15 mouse cellular contexts compared by ENCODE assay signal in genomic region chr19:41109496-41109895, GRCm38 (mm10). TPM values are rescaled to one million over a fixed set of nuclear protein-coding genes. Genes with fewer than 3 reads are reported as not detected.
DNase-seq lines count a peak whose midpoint lies in the region; ATAC-seq and TF ChIP-seq lines count a peak whose summit lies in the region.
"Had no signal": no experiment of that assay in that cellular context is flagged by ENCODE, and none has a peak within 500 bp of the region (broad histone marks: within the 10 kb centered on the region; RNA-seq: fewer than 3 reads in every experiment).

No protein-coding gene starts in this region.

- peak; percentile 75 for ATAC-seq in hindbrain, postnatal 0 days

- no peaks in the 10 kb centered on the region for H3K36me3 ChIP-seq in hindbrain, postnatal 0 days (ENCODE audit: insufficient read depth, low read length)
- H3K36me3 ChIP-seq: embryonic facial prominence, embryonic 15.5 days; limb, embryonic 10.5 days; stomach, embryonic 15.5 days had no signal

- H3K9me3 ChIP-seq in hindbrain, postnatal 0 days (ENCODE audit: low read length) = no peaks in the 10 kb centered on the region
- H3K9me3 ChIP-seq: embryonic facial prominence, embryonic 15.5 days; limb, embryonic 10.5 days; stomach, embryonic 15.5 days had no signal

- peak; percentile 68 to 70 for DNase-seq in cerebellum, postnatal 14 days
- DNase-seq in cerebellum, postnatal 36 days = no peak
- peak; percentile 61 for DNase-seq in retina, postnatal 1 day
- DNase-seq in retina, embryonic 14.5 days (ENCODE audit: low spot score) = no peak
- peak; percentile 79 for DNase-seq in hindbrain, postnatal 0 days (ENCODE audit: low spot score)
- DNase-seq in retina, postnatal 7 days (ENCODE audit: low read depth, low spot score) = peak; percentile 11
- DNase-seq in layer of hippocampus, adult 11-12 months (ENCODE audit: low spot score) = no peak
- DNase-seq in heart, adult 9 months (ENCODE audit: low spot score in 2 of 2) = no peak
- DNase-seq: cerebellum, adult 11-12 months; gastrocnemius, postnatal 36 days; heart, postnatal 4 days; kidney, postnatal 14 days had no signal

- no peak overlapping the region for H3K4me3 ChIP-seq in hindbrain, postnatal 0 days (ENCODE audit: low read length)
- H3K4me3 ChIP-seq: embryonic facial prominence, embryonic 15.5 days; limb, embryonic 10.5 days; stomach, embryonic 15.5 days had no signal

- peaks cover 9% of the 10 kb centered on the region; the same call in 1 of the 2 replicates for H3K27me3 ChIP-seq in hindbrain, postnatal 0 days (ENCODE audit: insufficient read depth, low read length)
- H3K27me3 ChIP-seq: stomach, embryonic 15.5 days had no signal

- H3K4me1 ChIP-seq in hindbrain, postnatal 0 days (ENCODE audit: insufficient read depth, low read length) = peaks cover 7% of the 10 kb centered on the region

- no peak for TF ChIP-seq CTCF in hindbrain, postnatal 0 days (IDR thresholded peaks at IDR 0.05; ENCODE audit: low read depth)

- H3K4me2 ChIP-seq in hindbrain, postnatal 0 days (ENCODE audit: low read depth, low read length) = no peak overlapping the region
- H3K4me2 ChIP-seq: embryonic facial prominence, embryonic 15.5 days; stomach, embryonic 15.5 days had no signal

- WGBS in hindbrain, postnatal 0 days = 23% methylated on average over 8 of the region's 8 CpGs

- no peak overlapping the region for H3K27ac ChIP-seq in hindbrain, postnatal 0 days
- H3K27ac ChIP-seq: embryonic facial prominence, embryonic 15.5 days; limb, embryonic 10.5 days; stomach, embryonic 15.5 days had no signal

- H3K9ac ChIP-seq in hindbrain, postnatal 0 days (replicated peaks; ENCODE audit: low read length) = no peak overlapping the region
- H3K9ac ChIP-seq: embryonic facial prominence, embryonic 15.5 days; stomach, embryonic 15.5 days had no signal

RNA-seq across cellular contexts. Expression of gene Opalin, which starts 32.6 kb away (rescaled TPM):
- not detected in 2 replicates for total RNA-seq in hindbrain, postnatal 0 days (2014; rRNA removed)
- not detected in 2 replicates for polyA plus RNA-seq in hindbrain, postnatal 0 days (2015; fragmentation: Nextera tagmentation; extraction: Ambion mirVana)
- total RNA-seq: gastrocnemius, postnatal 36 days; heart, postnatal 4 days had no signal
- polyA plus RNA-seq: embryonic facial prominence, embryonic 15.5 days; limb, embryonic 10.5 days; stomach, embryonic 15.5 days had no signal

Comparison
In these comparisons a context has a peak if more than half of its experiments do, and no peak if none do; other contexts are left out.
1. DNase-seq: peak in cerebellum, postnatal 14 days (2 of 2), retina, postnatal 1 day (single experiment), hindbrain, postnatal 0 days (single experiment) and retina, postnatal 7 days (single experiment); none in cerebellum, postnatal 36 days (0 of 2), retina, embryonic 14.5 days (single experiment), layer of hippocampus, adult 11-12 months (single experiment) and heart, adult 9 months (0 of 2).